Mouse (Mus musculus): ENCODE results near the gene 5530401A14Rik. TPM values are rescaled to one million over a fixed set of nuclear protein-coding genes. Genes with fewer than 3 reads are reported as not detected.

5530401A14Rik gene
- polyA plus RNA-seq, 1 experiment from 2014 or later = not detected

- H3K27me3 ChIP-seq (ENCODE audit: control insufficient read depth, insufficient read depth, low read length) = no peaks in the 10 kb centered on the region
- WGBS = 78% methylated on average over 4 of the region's 4 CpGs
- DNase-seq (ENCODE audit: low spot score) = no peak
- H3K4me3 ChIP-seq (ENCODE audit: low read depth, low read length) = no peak overlapping the region
- H3K4me1 ChIP-seq (ENCODE audit: control insufficient read depth, insufficient read depth, low read length) = no peaks in the 10 kb centered on the region
- no peak for ATAC-seq (ENCODE audit: insufficient number of reproducible peaks, low FRiP score, low TSS enrichment, low read depth)
- H3K4me2 ChIP-seq (ENCODE audit: low read depth, severe bottlenecking) = no peak overlapping the region
- H3K9ac ChIP-seq (ENCODE audit: low read length) = no peak overlapping the region
- H3K36me3 ChIP-seq (ENCODE audit: control insufficient read depth, insufficient read depth, low read length) = no peaks in the 10 kb centered on the region
- H3K9me3 ChIP-seq (ENCODE audit: control insufficient read depth, low read length) = no peaks in the 10 kb centered on the region
- no peak overlapping the region for H3K27ac ChIP-seq (replicated peaks; ENCODE audit: low read depth, low read length)
Measured at GRCm38 (mm10) chr11:81913071-81913470, 52.6 kb downstream of the 5530401A14Rik start.

- Histone ChIP-seq H3K4me2 (ENCODE audit: low read depth, severe bottlenecking) (no peak overlapping the region), H3K27me3 (ENCODE audit: control insufficient read depth, insufficient read depth, low read length) (no peaks in the 10 kb centered on the region), H3K36me3 (ENCODE audit: control insufficient read depth, insufficient read depth, low read length) (no peaks in the 10 kb centered on the region), H3K27ac (replicated peaks; ENCODE audit: low read depth, low read length) (no peak overlapping the region), H3K9me3 (ENCODE audit: control insufficient read depth, low read length) (no peaks in the 10 kb centered on the region), H3K9ac (ENCODE audit: low read length) (no peak overlapping the region), H3K4me3 (ENCODE audit: low read depth, low read length) (no peak overlapping the region), H3K4me1 (ENCODE audit: control insufficient read depth, insufficient read depth, low read length) (no peaks in the 10 kb centered on the region)
- WGBS = 52% methylated on average over 6 of the region's 6 CpGs
- peak; percentile 21 for DNase-seq (ENCODE audit: low spot score)
- no peak for ATAC-seq (ENCODE audit: insufficient number of reproducible peaks, low FRiP score, low TSS enrichment, low read depth)
Measured at GRCm38 (mm10) chr11:81915501-81915900, 55.0 kb downstream of the 5530401A14Rik start.

- Histone ChIP-seq H3K9ac (ENCODE audit: low read length) (no peak overlapping the region), H3K27ac (replicated peaks; ENCODE audit: low read depth, low read length) (no peak overlapping the region), H3K4me2 (ENCODE audit: low read depth, severe bottlenecking) (no peak overlapping the region), H3K9me3 (ENCODE audit: control insufficient read depth, low read length) (no peaks in the 10 kb centered on the region), H3K4me3 (ENCODE audit: low read depth, low read length) (no peak overlapping the region), H3K27me3 (ENCODE audit: control insufficient read depth, insufficient read depth, low read length) (no peaks in the 10 kb centered on the region), H3K4me1 (ENCODE audit: control insufficient read depth, insufficient read depth, low read length) (no peaks in the 10 kb centered on the region), H3K36me3 (ENCODE audit: control insufficient read depth, insufficient read depth, low read length) (no peaks in the 10 kb centered on the region)
- WGBS = 94% methylated on average over 2 of the region's 2 CpGs
- no peak for ATAC-seq (ENCODE audit: insufficient number of reproducible peaks, low FRiP score, low TSS enrichment, low read depth)
- no peak for DNase-seq (ENCODE audit: low spot score)
Measured at GRCm38 (mm10) chr11:81923096-81923495, 62.6 kb downstream of the 5530401A14Rik start.

- H3K27me3 ChIP-seq (ENCODE audit: control insufficient read depth, insufficient read depth, low read length) = no peaks in the 10 kb centered on the region
- ATAC-seq (ENCODE audit: insufficient number of reproducible peaks, low FRiP score, low TSS enrichment, low read depth) (no peak), DNase-seq (ENCODE audit: low spot score) (no peak)
- H3K27ac ChIP-seq (replicated peaks; ENCODE audit: low read depth, low read length) = no peak overlapping the region
- no peak overlapping the region for H3K4me2 ChIP-seq (ENCODE audit: low read depth, severe bottlenecking)
- H3K4me3 ChIP-seq (ENCODE audit: low read depth, low read length) = no peak overlapping the region
- no peaks in the 10 kb centered on the region for H3K9me3 ChIP-seq (ENCODE audit: control insufficient read depth, low read length)
- 95% methylated on average over 4 of the region's 4 CpGs for WGBS
- no peak overlapping the region for H3K9ac ChIP-seq (ENCODE audit: low read length)
- no peaks in the 10 kb centered on the region for H3K4me1 ChIP-seq (ENCODE audit: control insufficient read depth, insufficient read depth, low read length)
- no peaks in the 10 kb centered on the region for H3K36me3 ChIP-seq (ENCODE audit: control insufficient read depth, insufficient read depth, low read length)
Measured at GRCm38 (mm10) chr11:81923626-81924025, 63.2 kb downstream of the 5530401A14Rik start.

GRCm38 (mm10) chr11:81926393-81926792 is 65.9 kb downstream of the 5530401A14Rik start:
- no peak overlapping the region for H3K9ac ChIP-seq (ENCODE audit: low read length)
- H3K9me3 ChIP-seq (ENCODE audit: control insufficient read depth, low read length) = no peaks in the 10 kb centered on the region
- ATAC-seq (ENCODE audit: insufficient number of reproducible peaks, low FRiP score, low TSS enrichment, low read depth) = no peak
- H3K27me3 ChIP-seq (ENCODE audit: control insufficient read depth, insufficient read depth, low read length) = no peaks in the 10 kb centered on the region
- H3K4me1 ChIP-seq (ENCODE audit: control insufficient read depth, insufficient read depth, low read length) = no peaks in the 10 kb centered on the region
- no peak overlapping the region for H3K4me2 ChIP-seq (ENCODE audit: low read depth, severe bottlenecking)
- DNase-seq (ENCODE audit: low spot score) = no peak
- H3K4me3 ChIP-seq (ENCODE audit: low read depth, low read length) = no peak overlapping the region
- H3K27ac ChIP-seq (replicated peaks; ENCODE audit: low read depth, low read length) = no peak overlapping the region
- H3K36me3 ChIP-seq (ENCODE audit: control insufficient read depth, insufficient read depth, low read length) = no peaks in the 10 kb centered on the region

GRCm38 (mm10) chr11:81937516-81937915 is 77.0 kb downstream of the 5530401A14Rik start:
- no peaks in the 10 kb centered on the region for H3K4me1 ChIP-seq (ENCODE audit: control insufficient read depth, insufficient read depth, low read length)
- ATAC-seq (ENCODE audit: insufficient number of reproducible peaks, low FRiP score, low TSS enrichment, low read depth) (no peak), DNase-seq (ENCODE audit: low spot score) (no peak)
- no peaks in the 10 kb centered on the region for H3K36me3 ChIP-seq (ENCODE audit: control insufficient read depth, insufficient read depth, low read length)
- H3K4me2 ChIP-seq (ENCODE audit: low read depth, severe bottlenecking) = no peak overlapping the region
- no peaks in the 10 kb centered on the region for H3K27me3 ChIP-seq (ENCODE audit: control insufficient read depth, insufficient read depth, low read length)
- WGBS = 90% methylated on average over 1 of the region's 1 CpGs
- no peak overlapping the region for H3K9ac ChIP-seq (ENCODE audit: low read length)
- no peaks in the 10 kb centered on the region for H3K9me3 ChIP-seq (ENCODE audit: control insufficient read depth, low read length)
- no peak overlapping the region for H3K27ac ChIP-seq (replicated peaks; ENCODE audit: low read depth, low read length)
- no peak overlapping the region for H3K4me3 ChIP-seq (ENCODE audit: low read depth, low read length)

GRCm38 (mm10) chr11:81940988-81941387 is 80.5 kb downstream of the 5530401A14Rik start:
- ATAC-seq (ENCODE audit: insufficient number of reproducible peaks, low FRiP score, low TSS enrichment, low read depth) (no peak), DNase-seq (ENCODE audit: low spot score) (peak; percentile 23)
- Histone ChIP-seq H3K4me1 (ENCODE audit: control insufficient read depth, insufficient read depth, low read length) (no peaks in the 10 kb centered on the region), H3K4me2 (ENCODE audit: low read depth, severe bottlenecking) (no peak overlapping the region), H3K27ac (replicated peaks; ENCODE audit: low read depth, low read length) (no peak overlapping the region), H3K27me3 (ENCODE audit: control insufficient read depth, insufficient read depth, low read length) (no peaks in the 10 kb centered on the region), H3K36me3 (ENCODE audit: control insufficient read depth, insufficient read depth, low read length) (no peaks in the 10 kb centered on the region), H3K9ac (ENCODE audit: low read length) (no peak overlapping the region), H3K9me3 (ENCODE audit: control insufficient read depth, low read length) (no peaks in the 10 kb centered on the region), H3K4me3 (ENCODE audit: low read depth, low read length) (no peak overlapping the region)
- WGBS = 10% methylated on average over 1 of the region's 1 CpGs

- H3K4me3 ChIP-seq (ENCODE audit: low read depth, low read length) = no peak overlapping the region
- H3K4me2 ChIP-seq (ENCODE audit: low read depth, severe bottlenecking) = no peak overlapping the region
- ATAC-seq (ENCODE audit: insufficient number of reproducible peaks, low FRiP score, low TSS enrichment, low read depth) (no peak), DNase-seq (ENCODE audit: low spot score) (no peak)
- no peaks in the 10 kb centered on the region for H3K27me3 ChIP-seq (ENCODE audit: control insufficient read depth, insufficient read depth, low read length)
- no peak overlapping the region for H3K9ac ChIP-seq (ENCODE audit: low read length)
- H3K36me3 ChIP-seq (ENCODE audit: control insufficient read depth, insufficient read depth, low read length) = no peaks in the 10 kb centered on the region
- no peaks in the 10 kb centered on the region for H3K4me1 ChIP-seq (ENCODE audit: control insufficient read depth, insufficient read depth, low read length)
- WGBS = 68% methylated on average over 1 of the region's 1 CpGs
- no peak overlapping the region for H3K27ac ChIP-seq (replicated peaks; ENCODE audit: low read depth, low read length)
- no peaks in the 10 kb centered on the region for H3K9me3 ChIP-seq (ENCODE audit: control insufficient read depth, low read length)
Measured at GRCm38 (mm10) chr11:81942167-81942566, 81.7 kb downstream of the 5530401A14Rik start.

Data from limb, embryonic 11.5 days (tissue).